Mouse (Mus musculus) kidney, adult 10 weeks (tissue): ENCODE measurements around the gene Hid1. TPM values are rescaled to one million over a fixed set of nuclear protein-coding genes. Genes with fewer than 3 reads are reported as not detected.

Experiments
- polyA plus RNA-seq: library from polyadenylated mRNA; stranded (reverse); fragments of 350-450 nt; fragmentation: Illumina TruSeq; extraction: RNeasy Lipid Tissue Mini Kit (QIAGEN cat#74804); gene quantifications from one replicate; pipeline ENCODE4 v1.2.3, GENCODE M21; 2014; ENCODE audit warnings: low read depth, low replicate concordance

Hid1 gene
- polyA plus RNA-seq: not detected

GRCm38 (mm10) chr11:115367395-115367944, at the start of gene Hid1:
TSS of gene Hid1 (minus strand) at chr11:115367756.

DNA sequence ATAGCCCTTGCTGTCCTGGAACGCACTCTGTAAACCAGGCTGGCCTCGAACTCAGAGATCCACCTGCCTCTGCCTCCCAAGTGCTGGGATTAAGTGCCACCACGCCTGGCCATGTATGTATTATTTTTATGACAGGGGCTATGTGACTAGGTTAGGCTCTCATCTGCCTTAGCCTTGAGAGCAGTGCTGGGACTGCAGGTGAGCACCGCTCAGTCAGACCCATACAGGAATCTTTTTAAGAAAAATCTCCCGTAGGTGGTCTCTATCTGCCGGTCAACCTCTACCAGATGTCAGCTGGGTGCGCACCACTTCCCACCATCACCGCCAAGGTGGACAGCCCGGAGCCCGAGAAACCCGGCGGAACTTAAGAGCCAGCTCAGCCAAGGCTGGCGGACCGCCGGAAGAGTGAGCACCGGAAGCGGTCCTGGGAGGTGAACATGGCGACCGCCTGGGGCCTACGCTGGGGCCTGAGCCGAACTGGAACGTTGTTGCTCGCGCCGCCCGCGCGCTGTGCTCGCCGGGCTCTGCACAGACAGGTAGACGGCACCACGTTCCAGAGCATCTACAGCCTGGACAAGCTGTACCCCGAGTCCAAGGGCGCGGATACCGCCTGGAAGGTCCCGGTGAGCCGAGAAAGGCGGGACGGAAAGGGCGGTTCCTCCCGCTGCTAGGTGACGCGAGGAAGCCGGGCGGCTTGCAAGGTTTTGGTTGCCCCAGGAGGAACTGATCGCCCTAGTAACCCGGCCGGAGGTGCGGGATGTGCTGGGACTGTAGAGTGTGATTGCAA, 36.0 kb upstream of the Hid1 start, which contains the start of gene Mrpl58:
Gene Mrpl58, plus strand, starts transcription at position 415 of the 787 bp plus-strand sequence.

GRCm38 (mm10) chr11:115381743-115382539, 14.4 kb upstream of the Hid1 start, which contains the start of gene Cdr2l:
TSS of gene Cdr2l (plus strand) at chr11:115381916.

DNA sequence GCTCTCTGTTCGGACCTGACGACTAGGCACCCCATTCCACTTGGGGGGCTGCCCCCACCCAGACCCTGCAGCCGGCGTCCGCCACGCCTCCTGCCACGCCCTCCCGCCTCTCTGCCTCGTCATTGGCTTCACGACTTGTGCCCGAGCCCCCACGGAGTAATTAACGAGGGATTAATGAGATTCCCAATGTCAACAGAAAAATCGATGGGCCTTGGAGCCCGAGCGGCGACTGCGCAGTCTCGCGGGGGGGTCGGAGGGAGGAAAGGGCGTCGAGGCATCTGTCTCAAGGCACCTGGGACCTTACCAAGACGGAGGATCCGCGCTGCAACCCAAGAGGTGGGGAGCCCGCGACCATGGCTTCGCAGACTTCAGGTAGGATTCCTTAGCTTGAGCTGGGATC, 33.0 kb downstream of the Hid1 start, which contains the start of gene Otop3:
Gene Otop3, plus strand, starts transcription at position 201 of the 400 bp plus-strand sequence.

GRCm38 (mm10) chr11:115321906-115322693, 45.5 kb downstream of the Hid1 start, which contains the start of gene Ush1g:
TSS of gene Ush1g (minus strand) at chr11:115322041.

GRCm38 (mm10) chr11:115306863-115307262, 60.7 kb downstream of the Hid1 start, which contains the start of gene Otop2:
TSS of gene Otop2 (plus strand) at chr11:115307163.

Other genes with a start within 250 kb of the Hid1 start
- not detected for gene Cd300lf, start 233.8 kb downstream of the Hid1 start, polyA plus RNA-seq
- 36.7 TPM for gene Slc9a3r1, start 204.4 kb downstream of the Hid1 start, polyA plus RNA-seq
- 0.57 TPM for gene Tmem104, start 180.3 kb downstream of the Hid1 start, polyA plus RNA-seq
- 1.6 TPM for gene Nat9, start 179.9 kb downstream of the Hid1 start, polyA plus RNA-seq
- not detected for gene Grin2c, start 100.5 kb downstream of the Hid1 start, polyA plus RNA-seq
- 2.1 TPM for gene Fdxr, start 90.7 kb downstream of the Hid1 start, polyA plus RNA-seq
- 9.9 TPM for gene Fads6, start 70.1 kb downstream of the Hid1 start, polyA plus RNA-seq
- gene Otop2, start 60.6 kb downstream of the Hid1 start, polyA plus RNA-seq: not detected
- not detected for gene Ush1g, start 45.7 kb downstream of the Hid1 start, polyA plus RNA-seq
- not detected for gene Otop3, start 33.0 kb downstream of the Hid1 start, polyA plus RNA-seq
- gene Cdr2l, start 14.2 kb upstream of the Hid1 start, polyA plus RNA-seq: 0.12 TPM
- gene Mrpl58, start 36.0 kb upstream of the Hid1 start, polyA plus RNA-seq: 21.0 TPM
- 905 TPM for gene Atp5h, start 52.2 kb upstream of the Hid1 start, polyA plus RNA-seq
- gene Kctd2, start 52.4 kb upstream of the Hid1 start, polyA plus RNA-seq: 19.2 TPM
- not detected for gene Trim80, start 72.8 kb upstream of the Hid1 start, polyA plus RNA-seq
- gene Slc16a5, start 94.7 kb upstream of the Hid1 start, polyA plus RNA-seq: 15.7 TPM
- 0.40 TPM for gene Armc7, start 107.9 kb upstream of the Hid1 start, polyA plus RNA-seq
- 1.6 TPM for gene Nt5c, start 124.1 kb upstream of the Hid1 start, polyA plus RNA-seq
- 5.1 TPM for gene Jpt1, start 146.6 kb upstream of the Hid1 start, polyA plus RNA-seq
- 1,030 TPM for gene Sumo2, start 168.5 kb upstream of the Hid1 start, polyA plus RNA-seq
- 17.7 TPM for gene Nup85, start 196.7 kb upstream of the Hid1 start, polyA plus RNA-seq
- gene Mrps7, start 236.2 kb upstream of the Hid1 start, polyA plus RNA-seq: 9.5 TPM
- 2.0 TPM for gene Gga3, start 236.3 kb upstream of the Hid1 start, polyA plus RNA-seq
- gene Mif4gd, start 245.2 kb upstream of the Hid1 start, polyA plus RNA-seq: 23.9 TPM